Mouse (Mus musculus) lung, postnatal 25 days (tissue): ENCODE measurements around the gene Prss48.
A peak's percentile ranks its signal among the peaks of the same experiment; 100 is the strongest.
"Not testable (repeated sequence)": the region's sequence is repeated elsewhere in the genome, so short reads cannot be mapped to it uniquely, and the experiment has no call there.

ENCODE experiments used
- DNase-seq: peaks from one replicate; pipeline ENCODE4 v3.0.0; 2022; ENCODE audit warnings: low spot score

Gene Prss48

DNA sequence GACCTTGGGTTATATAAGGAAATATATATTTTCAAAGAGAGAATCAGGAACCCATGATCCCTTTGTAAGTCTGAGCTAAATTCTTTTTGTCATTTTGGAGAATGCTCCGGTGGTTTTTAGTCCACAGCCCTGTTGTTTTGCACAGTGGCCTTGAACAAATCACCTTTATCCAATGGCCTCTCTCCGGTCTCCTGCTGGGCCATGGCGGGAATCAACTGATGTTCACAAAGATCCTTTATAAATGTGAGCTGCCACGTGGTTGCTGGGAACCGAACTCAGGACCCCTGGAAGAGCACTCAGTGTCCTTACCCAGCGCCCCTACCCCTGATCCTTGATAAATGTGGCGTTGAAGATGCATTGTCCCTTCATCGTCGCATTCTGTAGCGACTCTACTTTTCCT is 2.5 kb upstream of the Prss48 start:
- no peak for DNase-seq

DNA sequence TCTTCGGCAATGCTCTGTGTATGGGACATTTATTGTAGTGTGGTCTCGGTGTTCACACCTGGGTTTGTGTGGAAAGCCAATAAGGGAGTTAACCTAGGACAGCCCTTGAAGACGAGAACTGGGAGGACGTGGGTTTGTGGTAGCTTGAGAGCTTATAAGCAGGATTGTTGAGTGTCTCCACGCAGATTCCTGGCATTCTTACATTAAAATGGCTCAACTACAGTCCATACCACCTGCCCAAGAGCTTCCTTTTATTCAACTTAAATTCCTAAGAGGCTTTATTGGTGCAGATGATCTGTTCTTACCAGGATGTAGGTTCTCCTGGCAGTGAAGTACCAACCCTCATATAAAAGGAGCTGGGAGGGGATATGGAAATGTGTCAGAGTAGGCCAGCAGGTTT is 649 bp upstream of the Prss48 start:
- no peak for DNase-seq

DNA sequence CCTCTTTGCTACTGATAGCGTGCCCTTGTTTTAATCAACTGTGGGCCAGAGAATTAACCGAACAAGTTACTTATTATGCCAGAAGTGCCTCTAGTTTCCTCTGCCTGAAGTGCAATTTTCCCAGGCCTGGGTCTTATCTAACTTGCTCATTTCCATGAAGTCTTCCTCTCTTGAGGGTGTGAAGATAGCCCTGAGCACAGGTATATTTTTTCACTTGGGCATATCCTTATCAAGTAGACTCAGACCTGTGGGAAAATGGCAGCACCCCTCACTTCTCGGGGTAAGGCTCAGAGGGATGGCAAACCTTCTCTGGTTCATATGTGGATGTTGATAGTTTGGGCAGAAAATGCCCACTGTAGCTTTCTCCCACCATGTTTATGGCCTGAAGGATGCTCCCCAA is 1.0 kb downstream of the Prss48 start:
- DNase-seq, result no peak

DNA sequence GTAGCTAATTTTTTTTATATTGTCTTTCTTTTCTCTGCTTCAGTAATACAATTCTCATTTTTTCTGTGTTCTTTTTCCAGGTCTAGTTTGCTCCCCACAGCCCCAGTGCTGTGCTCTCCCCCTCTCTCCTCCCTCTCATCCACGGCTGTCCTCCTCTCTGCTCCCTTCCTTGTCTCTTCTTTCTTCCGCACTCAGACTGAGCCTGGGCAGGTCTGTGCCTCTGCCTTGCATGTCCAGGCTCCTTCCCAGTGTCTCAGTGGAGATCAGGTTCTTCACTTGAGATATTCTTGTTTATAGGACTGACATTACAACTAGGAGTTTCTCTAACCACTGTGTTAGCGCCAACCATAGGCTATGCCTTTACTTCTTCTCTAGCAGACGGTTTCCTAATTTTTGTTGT is 7.6 kb downstream of the Prss48 start:
- DNase-seq, result no peak

DNA sequence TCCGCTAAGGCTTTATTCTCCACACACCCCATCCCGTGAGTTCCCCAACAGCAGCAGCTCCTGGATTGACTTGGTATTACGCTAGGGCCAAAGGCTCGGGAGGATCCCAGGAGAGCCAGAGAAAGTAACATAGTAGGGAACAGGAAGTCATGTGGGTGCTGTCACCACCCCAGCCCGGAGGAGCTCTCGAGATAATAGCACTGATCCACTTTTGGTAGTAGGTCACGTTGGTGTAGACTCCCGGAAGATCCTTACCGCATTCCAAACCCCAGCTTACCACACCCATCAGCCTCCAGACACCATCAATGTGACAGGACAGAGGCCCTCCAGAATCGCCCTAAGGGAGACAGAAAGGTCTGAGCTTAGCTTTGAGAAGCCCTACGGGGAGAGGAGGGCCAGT is 8.5 kb downstream of the Prss48 start:
- peak; percentile 72 for DNase-seq

DNA sequence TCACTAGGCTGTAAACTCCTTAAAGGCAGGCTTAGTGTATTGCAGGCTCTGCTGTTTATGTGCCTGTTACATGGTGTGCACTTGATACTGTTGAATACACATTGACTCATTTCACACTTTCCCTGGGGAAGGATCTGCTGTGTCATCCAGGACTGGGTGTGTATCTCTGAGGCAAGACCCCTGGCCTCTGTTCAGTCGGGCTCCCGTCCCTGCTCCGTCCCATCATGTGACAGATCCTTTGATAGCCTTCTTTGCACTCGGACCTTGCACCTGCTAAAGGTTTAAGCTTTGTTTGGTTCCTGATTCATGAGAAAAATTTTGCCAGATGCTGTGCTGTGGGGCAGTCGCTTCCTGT is 10.5 kb downstream of the Prss48 start:
- DNase-seq, result no peak

DNA sequence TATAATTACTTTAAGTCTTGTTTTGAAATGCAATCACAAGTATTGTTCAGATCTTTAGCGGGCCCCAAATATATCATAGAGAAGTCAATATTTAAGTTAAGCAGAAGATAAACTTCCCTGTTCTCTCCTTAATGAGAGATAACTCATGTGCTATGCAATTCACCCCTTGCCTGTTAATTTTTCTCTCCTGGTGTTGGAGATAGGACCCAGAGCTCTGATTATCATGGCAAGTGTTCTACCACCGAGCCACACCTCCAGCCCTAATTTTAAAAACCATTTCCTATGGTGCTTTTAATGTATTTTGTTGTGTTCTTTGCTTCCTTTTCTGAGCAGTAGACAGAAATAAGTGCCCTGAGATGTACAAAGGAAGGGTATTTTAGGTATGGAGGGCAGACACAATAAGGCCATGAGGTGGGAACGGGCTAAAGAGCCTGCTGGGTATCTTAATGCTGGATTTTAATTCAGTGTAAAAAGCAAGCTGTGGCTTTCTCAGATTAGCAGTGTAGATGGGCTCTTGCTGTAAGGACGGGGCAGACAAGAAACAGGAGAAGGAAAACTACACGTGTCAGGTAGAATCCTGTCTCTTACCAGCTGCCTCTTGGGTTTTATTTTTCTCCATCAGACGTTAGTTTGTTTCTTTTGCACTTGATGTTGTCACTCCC is 11.0 kb downstream of the Prss48 start:
- DNase-seq, result no peak

DNA sequence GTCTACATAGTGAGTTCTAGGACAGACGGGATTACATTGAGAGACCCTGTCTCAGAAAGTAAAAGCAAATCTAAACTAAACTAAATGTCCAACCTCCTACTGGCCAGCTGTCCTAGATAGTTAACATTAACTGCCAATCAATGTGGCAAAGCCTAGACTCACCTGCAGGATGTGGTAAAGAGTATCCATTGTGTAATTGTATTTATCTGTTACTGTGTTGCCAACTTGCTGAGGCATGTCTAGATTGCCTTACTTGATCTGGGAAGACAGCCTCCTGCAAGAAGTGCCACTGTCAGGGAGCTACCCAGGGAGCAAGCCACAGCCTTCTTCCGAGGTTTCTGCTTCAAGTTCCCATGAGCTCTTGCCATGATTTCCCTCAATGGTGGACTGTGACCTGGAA is 15.1 kb downstream of the Prss48 start:
- DNase-seq, result no peak

DNA sequence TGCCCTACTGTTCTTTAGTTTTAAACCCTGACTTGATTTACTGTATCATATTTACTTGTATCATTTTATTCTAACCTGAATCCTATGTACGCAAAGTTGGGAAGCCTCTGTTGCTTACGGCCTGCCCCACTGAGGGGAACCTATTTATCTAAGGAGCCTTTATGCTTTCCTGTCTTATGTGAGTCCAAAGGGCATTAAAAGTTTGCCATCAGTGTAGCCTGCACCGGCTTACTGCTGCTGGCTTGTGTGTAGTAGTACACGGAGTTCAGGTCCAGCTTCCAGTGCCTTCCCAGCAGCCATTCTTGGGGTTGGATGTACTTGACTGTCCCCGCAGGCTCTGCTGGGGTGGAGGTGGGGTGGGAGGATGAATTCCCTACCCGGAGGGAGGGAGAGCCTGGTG is 17.8 kb downstream of the Prss48 start:
- no peak for DNase-seq

DNA sequence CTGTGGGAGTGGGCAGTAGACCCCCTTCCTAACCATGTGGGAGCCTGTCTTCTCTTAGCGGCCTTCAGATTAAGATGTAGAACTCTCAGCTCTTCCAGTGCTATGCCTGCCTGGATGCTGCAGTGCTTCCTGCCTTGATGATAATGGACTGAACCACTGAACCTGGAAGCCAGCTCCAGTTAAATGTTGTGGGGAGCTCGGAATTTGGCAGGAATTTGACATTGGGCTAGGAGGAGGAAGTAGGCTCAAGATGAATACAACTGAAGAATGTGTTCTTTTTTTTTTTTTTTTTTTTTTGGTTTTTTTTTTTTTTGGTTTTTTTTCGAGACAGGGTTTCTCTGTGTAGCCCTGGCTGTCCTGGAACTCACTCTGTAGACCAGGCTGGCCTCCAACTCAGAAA is 20.5 kb downstream of the Prss48 start:
- not testable (repeated sequence) for DNase-seq

DNA sequence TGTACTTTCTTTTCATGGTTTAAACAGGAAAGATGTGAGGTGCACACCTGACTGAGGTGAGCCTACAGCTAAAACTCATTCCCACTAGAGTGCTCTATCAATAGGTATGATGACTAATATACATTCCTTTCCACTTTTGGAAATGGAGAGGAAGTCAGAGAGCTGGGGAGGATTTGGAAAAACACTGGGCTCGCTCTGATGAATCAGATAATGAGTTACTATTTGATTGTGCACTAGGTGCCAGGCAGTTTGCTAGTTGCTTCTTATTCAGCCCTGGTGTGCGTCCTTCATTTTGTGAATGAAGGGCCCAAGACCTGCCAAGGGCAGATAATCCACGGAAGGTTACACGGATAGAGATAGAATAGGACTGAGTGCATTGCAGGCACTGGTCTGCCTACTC is 22.3 kb downstream of the Prss48 start:
- no peak for DNase-seq

DNA sequence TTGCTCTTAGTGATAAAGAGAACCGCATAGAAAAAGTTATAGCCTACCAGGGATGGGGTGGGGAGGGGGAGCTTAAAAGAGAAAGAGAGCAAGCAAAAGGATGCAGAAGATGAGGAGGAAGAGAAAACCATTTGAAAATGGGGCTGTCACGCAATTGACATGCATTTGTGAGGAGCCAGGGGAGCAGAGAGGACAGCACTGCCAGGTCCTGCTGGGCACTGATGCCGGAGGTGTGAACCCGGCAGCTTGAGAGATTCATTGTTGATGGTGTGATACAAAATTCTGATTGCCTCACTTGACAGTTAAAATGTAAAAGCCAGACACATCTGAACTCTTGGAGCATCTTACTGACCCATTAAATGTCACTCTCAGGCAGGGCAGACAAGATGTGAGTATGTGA is 27.8 kb downstream of the Prss48 start:
- DNase-seq, result no peak

DNA sequence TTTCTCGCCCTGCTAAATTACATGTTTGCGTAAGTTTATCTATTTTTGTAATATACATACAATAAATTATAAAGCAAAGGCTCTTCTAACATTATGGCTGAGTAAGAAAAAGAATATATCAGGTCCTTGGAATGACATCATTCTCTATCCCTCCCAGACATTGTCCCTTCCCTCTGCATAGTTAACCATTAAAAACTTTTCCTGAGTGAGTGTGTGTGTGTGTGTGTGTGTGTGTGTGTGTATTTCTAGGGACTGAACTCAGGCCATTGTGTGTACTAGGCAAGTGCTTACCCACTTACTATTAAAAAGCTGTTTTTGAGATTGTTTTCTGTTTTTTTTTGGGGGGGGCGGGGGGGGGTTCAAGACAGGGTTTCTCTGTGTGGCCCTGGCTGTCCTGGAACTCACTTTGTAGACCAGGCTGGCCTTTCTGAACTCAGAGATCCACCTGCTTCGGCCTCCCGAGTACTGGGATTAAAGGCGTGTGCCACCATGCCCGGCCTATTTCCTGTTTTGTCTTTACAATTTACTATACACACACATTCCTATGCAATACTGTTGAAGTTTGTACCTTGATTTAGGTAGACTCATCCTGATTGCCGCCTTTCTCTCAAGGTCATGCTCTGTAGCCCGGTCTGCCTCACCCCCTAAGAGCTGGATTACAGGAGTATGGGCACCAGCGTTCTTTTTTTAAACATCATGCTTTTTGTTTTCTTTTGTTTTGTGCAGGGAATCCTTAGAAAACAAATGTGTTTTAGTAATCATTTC is 28.7 kb downstream of the Prss48 start:
- no peak for DNase-seq

DNA sequence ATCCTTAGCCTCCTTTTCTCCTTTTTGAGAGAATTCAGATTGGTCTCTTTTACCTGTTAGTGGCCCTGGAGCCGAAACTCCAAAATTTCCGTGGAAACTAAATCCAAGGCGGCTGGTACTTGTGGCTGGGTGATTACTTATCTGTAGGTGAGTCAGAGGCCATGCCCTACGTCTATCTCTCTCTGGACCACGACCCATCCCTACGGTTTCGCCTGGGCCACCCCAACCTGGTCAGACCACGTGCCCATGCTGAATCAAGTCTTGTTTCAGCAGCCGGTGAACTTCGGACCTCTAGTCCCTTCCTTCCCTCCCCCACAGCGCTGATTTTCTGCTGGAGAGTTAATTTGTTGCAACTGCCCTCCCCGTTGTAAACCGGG is 30.7 kb downstream of the Prss48 start:
- peak; percentile 26 for DNase-seq

DNA sequence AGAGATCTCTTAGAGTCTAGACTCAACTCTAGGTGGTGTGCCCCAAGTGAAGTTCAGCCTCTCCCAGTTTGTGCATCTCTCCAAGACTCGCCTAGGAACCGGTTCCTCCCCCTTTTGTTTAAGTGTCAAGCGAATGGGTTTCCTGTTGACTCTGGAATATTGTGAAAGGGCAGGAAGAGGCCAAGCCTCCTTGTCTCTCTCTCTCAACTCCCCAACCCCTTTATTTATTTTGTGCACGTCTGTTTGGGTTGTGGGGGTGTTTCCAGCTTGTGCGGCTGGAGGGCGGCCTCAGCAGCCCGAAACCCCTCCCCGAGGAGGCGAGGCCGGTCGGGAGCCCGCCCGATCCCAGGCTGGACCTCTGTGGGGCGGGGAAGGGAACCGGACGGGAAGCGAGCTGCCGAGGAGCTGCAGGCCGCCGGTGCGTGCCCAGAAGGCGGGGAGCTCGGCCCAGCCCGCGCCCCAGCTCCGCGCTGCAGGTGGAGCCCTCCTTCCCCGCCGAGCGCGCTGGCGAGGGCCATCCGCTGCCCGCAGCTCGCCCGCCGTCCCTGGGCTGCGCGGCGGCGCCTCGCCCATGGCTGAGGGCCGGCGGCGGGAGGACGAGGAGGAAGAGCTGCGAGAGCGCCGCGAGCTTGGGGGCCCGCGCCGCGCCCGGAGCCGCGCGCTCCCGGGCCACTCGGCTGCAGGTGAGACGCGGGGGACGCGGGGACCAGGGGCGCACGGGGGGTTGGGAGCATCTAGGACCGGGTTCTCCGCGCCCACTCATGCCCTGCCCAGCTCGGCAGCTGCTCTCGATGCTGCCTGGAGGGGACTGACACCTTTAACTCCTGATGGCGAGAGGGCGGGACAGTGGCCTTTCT is 31.3 kb downstream of the Prss48 start, which contains the start of gene Sh3d19:
Gene Sh3d19, plus strand, starts transcription at position 368 of the 857 bp plus-strand sequence.
- peak; percentile 94 for DNase-seq

DNA sequence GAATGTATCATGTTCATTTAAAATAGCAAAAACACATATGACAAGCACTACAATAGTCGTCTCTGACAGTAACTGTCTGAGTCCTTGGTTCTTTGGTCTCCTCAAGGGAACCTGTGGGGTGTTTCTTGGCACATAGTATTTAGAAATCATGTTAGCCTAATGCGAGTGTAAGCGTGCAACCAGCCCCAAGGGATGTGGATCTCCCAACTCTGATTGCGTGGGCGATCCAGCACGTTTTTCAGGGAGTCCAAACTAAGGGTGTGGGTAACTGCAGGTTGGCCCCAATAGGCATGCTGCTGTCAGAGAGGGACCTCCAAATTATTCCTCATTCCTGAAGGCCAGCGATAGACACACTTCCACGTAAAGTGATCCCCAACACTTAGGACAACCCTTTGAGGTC is 33.3 kb downstream of the Prss48 start:
- no peak for DNase-seq

DNA sequence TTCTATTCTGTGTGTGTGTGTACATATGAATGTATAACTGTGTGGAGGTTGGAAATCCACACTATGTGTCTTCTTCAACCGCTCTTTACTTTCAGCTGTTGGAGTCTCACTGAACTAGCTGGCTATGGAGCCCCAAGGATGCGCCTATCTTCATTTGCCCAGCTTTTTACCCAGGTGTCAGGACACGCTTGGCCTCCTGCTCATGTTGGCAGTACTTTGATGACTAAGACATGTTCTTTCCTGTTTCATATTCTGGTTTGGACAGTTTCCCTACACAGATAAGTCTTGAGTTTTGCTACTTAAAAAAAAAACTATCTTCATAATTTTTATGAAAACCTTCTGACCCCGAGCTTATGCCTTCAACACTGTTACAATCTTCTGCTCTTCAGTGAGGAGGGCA is 36.8 kb downstream of the Prss48 start:
- no peak for DNase-seq

DNA sequence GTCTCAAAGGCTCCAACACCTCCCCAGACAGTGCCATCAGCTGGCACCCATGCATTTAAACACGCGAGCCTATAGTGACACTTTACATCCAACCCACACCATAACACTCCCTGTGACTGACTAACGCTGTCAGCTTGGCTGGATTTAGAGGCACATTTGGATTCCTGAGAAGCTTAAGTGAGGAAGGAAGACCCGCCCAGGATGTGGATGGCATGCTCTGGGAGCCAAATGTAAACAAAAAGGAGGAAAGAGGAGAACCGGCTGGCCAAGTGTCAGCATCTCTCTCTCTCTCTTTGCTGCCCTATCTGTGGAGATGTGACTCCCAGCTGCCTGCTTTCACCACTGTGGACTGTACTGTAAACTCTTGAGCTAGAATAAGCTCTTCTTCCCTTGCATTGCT is 41.2 kb downstream of the Prss48 start:
- peak; percentile 74 for DNase-seq

DNA sequence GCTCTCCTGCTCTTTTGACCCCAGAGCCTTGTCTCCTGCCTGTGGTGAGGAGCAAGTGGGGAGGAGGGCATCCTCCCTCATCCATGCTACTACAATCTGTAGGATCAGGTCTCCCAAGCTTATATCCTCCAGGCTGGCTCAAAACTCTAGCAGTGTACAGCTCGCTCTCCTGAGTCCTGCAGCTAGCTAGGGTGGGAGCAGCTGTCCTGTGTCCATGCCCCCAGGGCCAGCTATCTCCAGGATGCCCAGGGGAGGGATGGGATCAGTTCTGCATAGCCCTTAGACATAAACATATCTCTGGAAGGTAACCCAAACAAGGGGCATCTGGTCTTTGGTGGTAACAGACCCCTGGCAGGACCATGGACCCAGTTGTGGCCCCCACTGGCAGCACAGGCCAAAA is 42.6 kb downstream of the Prss48 start:
- no peak for DNase-seq

DNA sequence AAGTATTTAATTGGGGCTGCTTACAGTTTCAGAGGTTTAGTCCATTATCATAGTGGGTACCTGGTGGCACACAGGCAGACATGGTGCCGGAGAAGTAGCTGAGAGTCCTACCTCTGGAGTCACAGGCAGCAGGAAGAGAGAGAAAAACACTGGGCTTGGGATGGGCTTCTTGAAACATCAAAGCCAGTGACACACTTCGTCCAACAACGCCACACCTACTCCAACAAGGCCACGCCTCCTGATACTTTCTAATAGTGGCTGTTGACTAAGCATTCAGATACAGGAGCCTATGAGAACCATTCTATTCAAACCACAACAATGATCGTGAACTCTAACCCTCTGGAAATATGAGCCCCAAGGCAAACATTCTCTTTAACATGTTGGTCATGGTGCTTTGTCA is 46.6 kb downstream of the Prss48 start:
- no peak for DNase-seq

DNA sequence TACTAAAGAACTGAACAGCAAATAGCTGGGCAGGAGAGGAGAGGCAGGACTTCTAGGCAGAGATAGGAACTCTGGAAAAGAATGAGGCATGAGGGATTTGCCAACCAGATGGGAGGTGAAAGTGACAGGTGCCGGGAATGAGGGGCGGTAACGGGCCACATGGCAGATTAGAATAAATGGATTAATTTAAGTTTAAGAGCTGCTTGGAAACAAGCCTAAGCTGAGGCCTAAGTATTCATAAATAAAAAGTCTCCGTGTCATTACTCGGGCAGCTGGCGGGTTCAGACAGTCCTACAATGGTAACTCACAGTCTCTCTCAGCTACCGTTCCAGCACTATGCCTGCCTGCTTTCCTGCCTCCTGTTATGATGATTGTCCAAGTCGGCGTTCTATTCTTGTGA is 47.0 kb downstream of the Prss48 start:
- DNase-seq, result no peak

DNA sequence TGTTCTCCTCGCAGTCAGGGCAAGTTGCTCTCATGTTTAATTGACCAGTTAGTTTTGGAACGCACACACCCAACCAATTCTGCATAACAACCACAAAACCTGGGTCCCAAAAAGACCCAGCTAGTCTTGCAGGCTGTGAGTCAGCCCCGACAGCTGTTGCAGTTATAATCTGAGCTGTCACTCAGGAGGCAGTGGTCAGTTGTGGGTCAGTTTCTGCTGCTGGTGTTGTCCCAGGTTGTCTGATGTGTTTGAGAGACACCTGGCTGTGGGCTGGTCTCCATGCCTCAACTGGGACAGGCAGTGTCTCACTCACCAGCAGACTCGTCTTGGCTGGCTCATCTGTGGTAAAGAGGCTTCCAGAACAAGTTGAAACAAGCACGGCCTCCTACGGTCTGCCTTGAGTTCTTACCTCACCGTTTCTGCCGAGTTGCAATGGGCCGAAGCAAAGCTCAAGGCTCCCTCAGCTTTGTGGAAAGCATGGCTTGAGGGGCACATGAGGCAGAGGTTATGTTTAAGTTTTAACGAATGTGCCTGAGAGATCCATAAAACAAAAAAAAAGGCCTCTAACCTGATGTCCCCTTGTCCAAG is 49.5 kb downstream of the Prss48 start:
- no peak for DNase-seq

DNA sequence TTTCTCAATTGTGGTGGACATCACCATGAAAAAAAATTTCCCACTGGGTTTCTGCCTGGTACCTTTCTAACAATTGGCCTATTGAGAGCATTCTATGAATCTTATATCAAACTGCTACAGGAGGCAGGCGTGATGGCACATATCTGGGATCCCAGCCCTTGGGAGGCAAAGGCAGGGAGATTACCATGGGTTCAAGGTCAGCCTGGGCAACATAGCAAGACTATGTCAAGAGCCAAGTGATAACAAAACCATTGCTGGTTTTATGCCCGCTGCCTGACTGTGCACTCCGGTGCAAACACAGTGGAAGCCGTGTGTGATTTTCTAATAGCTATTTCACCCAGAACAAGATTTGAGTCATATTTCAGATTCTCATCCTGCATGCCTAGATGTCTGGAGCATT is 51.4 kb downstream of the Prss48 start:
- DNase-seq, result no peak
